Mouse (Mus musculus) kidney, adult 9 months (tissue): Measurements from ENCODE around the gene Frmd7.

ENCODE experiments used
- DNase-seq: peaks from one replicate; pipeline ENCODE4 v3.0.0; 2022

The Frmd7 gene

GRCm38 (mm10) chrX:50863771-50864170, 78.7 kb downstream of the Frmd7 start:
- DNase-seq = no peak

DNA sequence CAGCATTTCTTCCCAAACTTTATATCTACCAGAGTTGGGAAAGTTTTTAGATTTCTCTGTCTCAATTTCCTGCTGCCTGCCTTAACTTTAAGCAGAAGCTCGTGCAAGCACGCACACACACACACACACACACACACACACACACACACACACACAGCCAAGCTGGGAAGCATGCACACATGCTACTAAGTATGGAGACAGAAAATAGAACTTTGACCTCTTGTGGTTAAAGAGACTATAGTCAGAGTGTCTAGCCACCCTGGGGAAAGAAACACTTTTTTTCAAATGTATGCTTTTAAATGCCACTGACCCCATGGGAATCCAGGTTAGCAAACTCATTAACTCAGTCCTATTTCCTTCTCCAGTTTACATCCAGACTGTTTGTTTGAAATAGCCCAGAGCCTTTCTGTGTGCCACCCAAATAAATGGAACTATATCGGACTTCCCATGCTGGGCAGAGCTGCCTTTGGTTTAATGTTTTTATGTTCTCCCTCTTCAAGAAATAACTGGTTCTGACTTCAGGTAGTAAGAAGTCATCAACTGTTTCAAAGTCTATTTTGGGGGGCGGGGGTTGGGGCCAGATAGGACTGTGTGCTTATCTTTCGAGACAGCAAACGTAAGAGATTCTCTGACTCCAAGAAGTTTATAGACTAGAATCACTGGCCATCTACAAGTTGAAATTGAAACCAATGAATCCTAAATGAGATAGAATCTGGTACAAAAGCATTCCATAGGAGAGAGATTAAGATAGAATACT, 91.9 kb downstream of the Frmd7 start:
- no peak for DNase-seq
